Mouse (Mus musculus): Measurements from ENCODE around the gene Lmf1.

DNA sequence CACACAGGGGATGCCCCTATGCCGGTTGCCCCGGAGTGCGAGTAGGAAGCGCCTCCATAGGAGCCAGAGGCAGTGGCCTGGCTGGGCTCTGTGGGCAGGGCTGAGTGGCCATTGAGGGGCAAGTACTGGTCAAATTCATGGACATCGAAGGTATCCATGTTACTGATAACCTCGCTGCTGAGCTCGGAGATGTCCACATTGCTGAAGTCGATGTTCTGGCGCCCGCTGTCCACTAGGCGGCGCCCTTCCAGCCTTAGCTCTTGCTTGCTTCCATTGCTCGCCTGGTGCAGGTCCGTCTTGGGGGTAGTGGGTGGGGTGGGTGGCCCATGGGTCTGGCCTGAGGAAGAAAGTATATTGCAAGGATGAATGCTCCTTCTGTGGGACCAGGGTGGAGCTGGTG, 11.1 kb upstream of the Lmf1 start:
- TF ChIP-seq POLR2A (IDR thresholded peaks at IDR 0.05; ENCODE audit: insufficient read length, low read depth), result no peak
- TF ChIP-seq TCF12 (IDR thresholded peaks at IDR 0.05; ENCODE audit: insufficient read depth, poor library complexity, severe bottlenecking), result no peak
- TF ChIP-seq POLR2AphosphoS2 (IDR thresholded peaks at IDR 0.05; ENCODE audit: insufficient read length, low read depth), result no peak
- TF ChIP-seq MYOD1 (IDR thresholded peaks at IDR 0.05; ENCODE audit: control insufficient read depth in 1 of 3, insufficient read length in 2 of 3, low read depth in 2 of 3), result no peak
- no peak for TF ChIP-seq MYOG (IDR thresholded peaks at IDR 0.05; ENCODE audit: control insufficient read depth in 1 of 3, insufficient read depth in 1 of 3, insufficient read length in 2 of 3, low read depth in 2 of 3)
- no peak for TF ChIP-seq MAX (IDR thresholded peaks at IDR 0.05; ENCODE audit: low read depth)
- TF ChIP-seq E2F4 (IDR thresholded peaks at IDR 0.05; ENCODE audit: insufficient read depth), result no peak
- no peak for TF ChIP-seq CEBPB (IDR thresholded peaks at IDR 0.05; ENCODE audit: insufficient read depth, poor library complexity, severe bottlenecking)
